Mouse (Mus musculus): Measurements from ENCODE around the gene Lactbl1.

Lactbl1 gene

GRCm38 (mm10) chr4:136685431-136685869, 63.0 kb downstream of the Lactbl1 start:
- DNase-seq, result no peak

GRCm38 (mm10) chr4:136688113-136688512, 65.7 kb downstream of the Lactbl1 start:
- no peak for DNase-seq

All from right cerebral cortex, postnatal 14 days (tissue).